Mouse (Mus musculus) erythroblast, embryonic 14.5 days (primary cell): ENCODE results near the gene Ccz1.

ENCODE experiments used
- GATA1 ChIP-seq: IDR thresholded peaks from 2 replicates; pipeline ENCODE4 v1.6.1; 2012; ENCODE audit warnings: low read length, inconsistent platforms, mixed read lengths
- TAL1 ChIP-seq: IDR thresholded peaks from 3 replicates; pipeline ENCODE4 v1.6.1; 2012; ENCODE audit warnings: low read length, inconsistent platforms, mixed read lengths

DNA sequence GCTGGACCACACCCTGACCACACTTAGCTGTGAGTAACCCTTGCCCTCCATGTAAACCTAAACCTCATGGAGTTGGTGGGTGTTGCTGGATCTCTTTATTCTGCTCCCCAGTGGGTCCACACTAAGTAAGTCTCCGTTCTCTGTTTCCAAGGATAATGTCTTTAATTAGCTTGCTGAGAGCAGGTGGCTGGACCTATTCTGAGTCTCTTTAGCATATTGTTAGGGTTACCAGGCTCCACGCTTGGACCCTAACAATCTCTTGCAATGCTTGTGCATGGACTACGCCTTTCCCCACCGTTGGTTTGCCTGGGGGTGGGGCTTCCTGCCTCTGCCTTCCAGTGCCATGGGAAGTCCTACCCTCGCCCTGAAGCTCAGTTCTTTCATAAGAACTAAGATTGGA, 49.4 kb upstream of the Ccz1 start:
- TF ChIP-seq GATA1 (no peak), TAL1 (no peak)
